Mouse (Mus musculus) right cerebral cortex, postnatal 25 days (tissue): ENCODE measurements at regions not wholly inside any gene's neighbourhood (a gene's known extent, or its start where the extent isn't known, plus 50 kb on each side); places are given as distances from the start of the nearest gene placed in this dataset.

Source experiments
- DNase-seq: peaks from one replicate; pipeline ENCODE4 v3.0.0; 2022

DNA sequence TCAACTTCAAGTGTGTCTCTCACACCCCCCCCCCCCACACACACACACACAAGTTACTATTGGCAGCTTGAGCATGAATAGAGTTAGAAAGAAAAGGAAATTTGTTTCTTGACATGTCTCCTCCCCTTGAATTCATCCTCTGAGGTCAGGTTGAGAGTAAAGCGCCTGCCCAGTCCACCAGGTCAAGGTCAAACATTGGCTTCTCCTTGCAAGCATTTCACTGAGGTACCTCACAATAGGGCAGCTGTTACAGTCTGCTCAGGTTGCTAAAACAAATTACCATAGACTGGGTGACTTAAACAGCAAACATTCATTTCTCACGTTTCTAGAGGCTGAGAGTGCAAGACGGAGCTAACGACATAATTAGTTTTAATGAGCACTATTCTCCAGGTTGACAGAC, 344.2 kb downstream of the Galc start:
- DNase-seq = no peak

DNA sequence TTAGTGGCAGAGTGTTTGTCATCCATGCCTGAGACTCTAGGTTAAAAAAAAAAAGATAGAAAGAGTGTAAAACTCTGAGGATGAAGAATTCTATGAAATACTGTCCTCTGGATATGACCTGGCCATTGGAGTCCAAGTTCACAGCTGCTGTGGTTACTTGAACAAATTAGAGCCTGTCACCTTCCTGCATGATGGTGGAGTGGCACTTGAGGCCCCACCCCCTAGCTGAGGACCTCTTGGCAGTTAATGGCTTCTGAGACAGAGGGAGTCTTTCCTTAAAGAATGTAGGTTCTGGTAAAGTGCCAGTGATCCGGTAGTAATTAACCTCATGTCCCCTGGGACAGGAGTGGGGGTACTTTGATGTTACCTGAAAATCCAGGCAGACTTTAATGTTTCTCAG, 346.5 kb downstream of the Galc start:
- DNase-seq = no peak

DNA sequence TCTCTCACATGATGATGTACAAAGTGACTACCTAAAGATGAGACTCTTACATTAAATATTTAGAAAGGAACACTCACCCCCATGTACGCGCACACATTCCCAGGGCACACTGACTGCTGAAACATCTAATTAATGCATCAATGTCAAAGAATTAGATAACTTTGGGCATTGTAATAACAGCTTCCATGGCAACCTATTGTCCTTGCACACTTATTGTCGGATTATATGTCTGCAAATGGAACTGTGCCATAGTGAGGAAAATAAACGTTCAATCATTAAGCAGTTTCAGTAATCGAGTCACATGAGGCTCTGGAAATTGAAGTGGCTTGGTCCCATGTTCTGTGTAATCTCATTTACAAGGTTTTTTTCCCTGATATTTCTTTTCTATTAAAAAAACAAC, 360.0 kb downstream of the Galc start:
- no peak for DNase-seq

DNA sequence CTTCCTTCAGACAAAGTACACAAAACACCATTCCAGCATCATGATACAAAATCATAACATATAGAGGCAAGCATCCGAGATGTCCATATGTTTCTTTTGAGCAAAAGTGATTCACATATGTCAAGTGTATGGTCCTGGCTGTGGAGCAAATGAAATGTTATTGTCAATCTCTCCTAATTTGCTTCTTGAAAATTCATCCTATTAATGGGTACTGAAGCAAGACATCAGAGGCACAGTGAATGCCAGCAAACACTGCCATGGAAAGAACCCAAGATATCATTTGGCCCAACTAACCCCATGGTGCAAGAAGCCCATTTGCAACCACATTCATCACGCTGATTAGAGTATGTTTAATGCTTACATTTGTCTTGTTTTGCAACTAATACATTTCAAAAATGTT, 361.1 kb downstream of the Galc start:
- DNase-seq = no peak

- no peak for DNase-seq
Observed at GRCm38 (mm10) chr12:97895981-97896380, 363.3 kb downstream of the Galc start.

- peak; percentile 19 for DNase-seq
Observed at GRCm38 (mm10) chr12:97888801-97889455, 370.3 kb downstream of the Galc start.

DNA sequence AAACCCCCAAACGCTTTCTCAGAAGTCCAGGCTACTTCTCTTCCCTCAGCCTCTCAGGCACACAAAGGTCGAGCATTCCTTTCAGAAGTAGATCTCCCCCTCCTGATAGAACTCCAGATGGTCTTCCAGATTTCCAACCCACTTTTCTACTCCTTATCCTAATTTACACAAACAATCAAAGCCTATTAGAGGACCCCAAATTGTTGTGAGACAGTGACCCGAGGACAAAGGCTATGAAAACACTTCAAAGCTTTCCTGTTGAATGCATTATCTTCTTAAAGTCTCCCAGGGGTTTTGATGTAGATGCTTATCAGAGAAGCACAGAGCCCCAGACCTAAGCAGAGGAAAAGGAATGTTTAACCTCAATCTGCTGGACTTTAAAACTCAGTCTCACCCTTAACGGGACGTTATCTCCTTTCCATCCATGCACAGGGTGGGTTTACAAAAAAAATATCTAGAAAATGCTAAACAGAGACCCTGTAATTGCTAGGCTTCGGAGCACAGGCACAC, 370.9 kb downstream of the Galc start:
- DNase-seq = no peak

DNA sequence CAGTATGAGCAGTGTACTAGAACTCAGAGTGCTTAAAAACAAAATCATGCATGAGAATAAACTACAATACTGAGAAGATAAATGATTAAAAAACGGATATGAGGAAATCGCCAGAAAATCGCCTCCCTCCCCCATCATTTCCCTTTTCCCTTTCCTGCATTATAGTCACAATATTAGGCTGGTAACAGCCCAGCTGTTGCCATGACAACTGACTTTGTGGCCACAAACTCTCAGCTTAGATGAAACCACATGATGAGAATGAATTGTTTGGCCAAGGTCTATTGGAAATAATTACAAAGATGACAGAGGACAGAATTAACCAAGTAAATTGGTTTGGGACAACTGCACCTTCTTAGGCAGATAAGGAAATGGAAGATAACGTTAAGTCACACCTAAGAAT, 376.8 kb downstream of the Galc start:
- no peak for DNase-seq

DNA sequence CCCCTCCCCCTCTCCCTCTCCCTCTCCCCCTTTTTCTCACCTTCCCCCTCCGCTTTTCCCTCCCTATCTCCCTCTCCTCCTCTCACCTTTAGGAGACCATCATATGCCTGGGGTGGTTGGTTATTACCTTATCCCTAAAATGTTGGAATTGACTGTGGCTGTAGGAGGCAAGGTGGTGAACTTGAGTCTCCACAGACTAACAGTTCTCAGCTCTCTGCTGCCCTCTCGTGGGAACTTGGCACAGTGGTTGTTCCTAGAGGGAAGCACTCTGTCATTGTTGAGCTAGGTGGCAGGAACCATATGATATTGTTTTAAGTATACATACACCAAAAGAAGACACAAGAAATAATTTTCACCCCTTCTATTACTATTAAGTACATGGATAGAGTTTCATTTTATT, 386.9 kb downstream of the Galc start:
- DNase-seq = peak; percentile 69

- no peak for DNase-seq
Observed at GRCm38 (mm10) chr12:97862921-97863320, 396.3 kb downstream of the Galc start.

- peak; percentile 49 for DNase-seq
Observed at GRCm38 (mm10) chr12:97836202-97836908, 422.9 kb downstream of the Galc start.

GRCm38 (mm10) chr12:97793364-97794120, 465.7 kb downstream of the Galc start:
- no peak for DNase-seq

GRCm38 (mm10) chr12:97783476-97783875, 475.8 kb downstream of the Galc start:
- DNase-seq = no peak

DNA sequence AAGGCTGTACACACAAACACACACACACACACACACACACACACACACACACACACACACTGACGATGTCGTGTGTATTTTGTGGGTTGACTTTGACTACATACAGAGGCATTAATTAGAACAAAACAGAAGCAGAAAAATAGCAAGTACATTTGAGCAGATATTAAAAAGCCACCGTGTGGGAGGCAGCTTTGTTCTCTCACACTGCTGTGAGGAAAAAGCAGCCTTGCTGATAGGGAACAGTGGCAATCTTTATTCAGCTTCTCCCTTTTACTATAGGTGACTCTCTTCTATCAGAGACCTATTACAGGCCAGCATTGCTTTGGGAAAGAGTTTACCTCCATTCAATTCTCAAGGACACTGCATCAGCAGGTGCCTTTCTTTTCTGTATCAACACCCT, 500.1 kb downstream of the Galc start:
- no peak for DNase-seq

- peak; percentile 13 for DNase-seq
Observed at GRCm38 (mm10) chr12:97758624-97759023, 500.6 kb downstream of the Galc start.

DNA sequence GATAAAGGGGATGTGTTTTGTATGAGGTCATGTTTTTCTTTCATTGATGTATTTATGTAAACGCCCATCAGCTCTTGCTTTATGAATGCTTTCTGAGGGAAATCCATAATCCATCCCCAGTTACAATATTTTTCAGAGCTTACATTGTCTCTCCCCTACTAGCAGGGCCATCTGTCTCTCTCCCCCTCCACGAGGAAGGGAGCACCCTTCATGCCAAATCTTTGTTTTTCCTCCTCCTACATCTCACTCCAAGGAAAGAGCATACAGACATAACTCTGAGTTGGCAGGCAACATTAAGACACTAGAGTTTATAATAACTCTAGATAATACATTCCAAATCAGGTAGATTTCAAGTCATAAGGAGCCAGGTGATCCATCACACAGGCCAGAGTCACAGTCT, 509.1 kb downstream of the Galc start:
- DNase-seq = no peak

DNA sequence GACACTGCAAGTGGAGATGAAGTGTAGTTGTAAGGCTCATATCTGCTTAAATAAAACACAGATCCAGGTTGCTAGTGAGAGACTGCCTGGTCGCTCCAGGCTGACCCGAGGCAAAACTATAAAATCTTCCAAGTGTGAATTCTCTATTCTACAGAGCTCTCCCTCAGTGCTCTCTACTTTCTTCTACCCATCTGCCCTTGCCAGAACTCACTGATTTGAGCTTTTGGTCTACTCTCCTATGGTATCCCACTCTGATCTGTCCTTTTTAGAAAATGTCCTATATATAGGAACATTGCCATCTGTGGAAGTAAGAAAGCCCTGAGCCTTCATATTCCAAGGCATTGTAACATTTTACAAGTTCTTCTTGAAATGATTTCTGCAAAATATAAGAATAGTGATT, 518.3 kb downstream of the Galc start:
- no peak for DNase-seq

GRCm38 (mm10) chr12:97732078-97732580, 527.1 kb downstream of the Galc start:
- DNase-seq = no peak

DNA sequence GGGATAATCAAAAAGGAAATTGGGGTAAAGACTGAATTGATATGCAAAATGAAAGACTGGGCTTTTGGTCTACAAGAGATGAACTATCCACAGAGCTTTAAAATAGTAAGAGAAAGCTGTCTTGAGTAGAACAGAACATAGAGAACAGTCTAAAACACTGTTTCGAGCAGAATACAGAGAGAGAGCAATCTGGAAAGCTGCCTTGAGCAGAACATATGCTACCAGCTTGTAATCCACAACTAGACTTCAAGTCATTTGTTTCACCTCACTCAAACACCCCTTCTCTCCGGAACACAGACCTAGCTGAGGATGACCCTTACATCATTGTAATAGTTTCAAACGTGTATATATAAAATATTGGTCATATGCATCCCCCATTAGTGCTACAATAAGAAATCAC, 538.7 kb downstream of the Galc start:
- no peak for DNase-seq

GRCm38 (mm10) chr12:97717812-97718211, 541.4 kb downstream of the Galc start:
- no peak for DNase-seq
